ENCODE assay signal across 15 mouse cellular contexts in genomic region chr1:167187791-167188190, GRCm38 (mm10).
DNase-seq lines count a peak whose midpoint lies in the region; ATAC-seq and TF ChIP-seq lines count a peak whose summit lies in the region.
"Had no signal": no experiment of that assay in that cellular context is flagged by ENCODE, and none has a peak within 500 bp of the region (broad histone marks: within the 10 kb centered on the region; RNA-seq: fewer than 3 reads in every experiment).

No protein-coding gene starts in this region.

- H3K4me3 ChIP-seq in lung, postnatal 0 days (ENCODE audit: low read depth, low read length) = no peak overlapping the region
- H3K4me3 ChIP-seq in MEL (ENCODE audit: control insufficient read depth in 1 of 2, insufficient read depth in 1 of 2, low read depth in 2 of 2, low read length in 2 of 2) = no peak overlapping the region
- no peak overlapping the region for H3K4me3 ChIP-seq in embryonic facial prominence, embryonic 14.5 days (ENCODE audit: low read depth, low read length)
- H3K4me3 ChIP-seq: embryonic facial prominence, embryonic 13.5 days; forebrain, embryonic 15.5 days had no signal

- ATAC-seq in lung, postnatal 0 days = no peak
- no peak for ATAC-seq in embryonic facial prominence, embryonic 14.5 days (ENCODE audit: low read depth)
- ATAC-seq in CD4-positive, CD25-positive, alpha-beta regulatory T cell, adult 4 months = no peak
- ATAC-seq: forebrain, embryonic 15.5 days; inflammation-experienced regulatory T-cells, adult 6 months; liver, postnatal 0 days had no signal

- H3K36me3 ChIP-seq in lung, postnatal 0 days (ENCODE audit: insufficient read depth, low read length) = no peaks in the 10 kb centered on the region
- no peaks in the 10 kb centered on the region for H3K36me3 ChIP-seq in MEL (ENCODE audit: control insufficient read depth in 1 of 2, insufficient read depth in 2 of 2, low read length in 2 of 2)
- H3K36me3 ChIP-seq in embryonic facial prominence, embryonic 14.5 days (ENCODE audit: control insufficient read depth, insufficient read depth, low read length) = no peaks in the 10 kb centered on the region
- H3K36me3 ChIP-seq: embryonic facial prominence, embryonic 13.5 days; forebrain, embryonic 15.5 days had no signal

- no peaks in the 10 kb centered on the region for H3K9me3 ChIP-seq in lung, postnatal 0 days (ENCODE audit: low read length)
- no peaks in the 10 kb centered on the region for H3K9me3 ChIP-seq in MEL (replicated peaks; ENCODE audit: insufficient read depth, low read length)
- no peaks in the 10 kb centered on the region for H3K9me3 ChIP-seq in embryonic facial prominence, embryonic 14.5 days (ENCODE audit: control insufficient read depth, low read length)
- H3K9me3 ChIP-seq: embryonic facial prominence, embryonic 13.5 days; forebrain, embryonic 15.5 days had no signal

- no peak for TF ChIP-seq CTCF in lung, postnatal 0 days (IDR thresholded peaks at IDR 0.05)
- TF ChIP-seq CTCF in MEL (IDR thresholded peaks at IDR 0.05 in 2 of 3, conservative IDR thresholded peaks at IDR 0.05 in 1 of 3; ENCODE audit: control insufficient read depth in 1 of 3, insufficient read depth in 1 of 3, low read depth in 2 of 3, low read length in 3 of 3, poor library complexity in 1 of 3, severe bottlenecking in 1 of 3) = no peak

- H3K4me1 ChIP-seq in lung, postnatal 0 days (ENCODE audit: insufficient read depth, low read depth, low read length) = no peaks in the 10 kb centered on the region
- H3K4me1 ChIP-seq in MEL (ENCODE audit: control insufficient read depth in 1 of 2, insufficient read depth in 2 of 2, low read length in 2 of 2) = no peaks in the 10 kb centered on the region
- no peaks in the 10 kb centered on the region for H3K4me1 ChIP-seq in embryonic facial prominence, embryonic 14.5 days (ENCODE audit: control insufficient read depth, insufficient read depth, low read length)
- H3K4me1 ChIP-seq: embryonic facial prominence, embryonic 13.5 days had no signal

- no peaks in the 10 kb centered on the region for H3K27me3 ChIP-seq in lung, postnatal 0 days (replicated peaks; ENCODE audit: insufficient read depth, low read length)
- no peaks in the 10 kb centered on the region; a peak in 1 of 4 replicates for H3K27me3 ChIP-seq in MEL (ENCODE audit: control insufficient read depth in 1 of 2, insufficient read depth in 2 of 2, low read length in 2 of 2)
- no peaks in the 10 kb centered on the region for H3K27me3 ChIP-seq in embryonic facial prominence, embryonic 14.5 days (replicated peaks; ENCODE audit: control insufficient read depth, insufficient read depth, low read length)
- H3K27me3 ChIP-seq: embryonic facial prominence, embryonic 13.5 days; forebrain, embryonic 15.5 days had no signal

- no peak for TF ChIP-seq RAD21 in MEL (IDR thresholded peaks at IDR 0.05; ENCODE audit: low read depth, low read length)

- peak; percentile 15 for DNase-seq in adrenal gland, postnatal 25 days
- DNase-seq in adrenal gland, adult 2 months = no peak
- DNase-seq in lung, postnatal 0 days (ENCODE audit: low spot score) = peak; percentile 16
- DNase-seq in lung, postnatal 36 days = no peak
- DNase-seq in MEL (ENCODE audit: low read depth, low spot score) = peak; percentile 12
- DNase-seq in embryonic facial prominence, embryonic 14.5 days (ENCODE audit: low spot score) = peak; percentile 33
- DNase-seq in urinary bladder, postnatal 10 days (ENCODE audit: low spot score) = no peak
- DNase-seq: cerebellum, adult 18-20 months; liver, postnatal 0 days; midbrain, embryonic 14.5 days; thymus, adult 18-20 months had no signal

- H3K27ac ChIP-seq in lung, postnatal 0 days (ENCODE audit: low read length) = no peak overlapping the region
- H3K27ac ChIP-seq in MEL (ENCODE audit: control insufficient read depth, low read depth, low read length) = no peak overlapping the region
- H3K27ac ChIP-seq in embryonic facial prominence, embryonic 14.5 days (replicated peaks; ENCODE audit: low read depth, low read length) = no peak overlapping the region
- H3K27ac ChIP-seq: embryonic facial prominence, embryonic 13.5 days; forebrain, embryonic 15.5 days had no signal

- H3K9ac ChIP-seq in lung, postnatal 0 days (replicated peaks; ENCODE audit: low read depth) = no peak overlapping the region
- H3K9ac ChIP-seq in MEL (ENCODE audit: control insufficient read depth, low read depth, low read length, poor library complexity, severe bottlenecking) = no peak overlapping the region
- no peak overlapping the region for H3K9ac ChIP-seq in embryonic facial prominence, embryonic 14.5 days (ENCODE audit: low read depth, low read length)
- H3K9ac ChIP-seq: embryonic facial prominence, embryonic 13.5 days; forebrain, embryonic 15.5 days; liver, postnatal 0 days had no signal

- no peaks in the 10 kb centered on the region for H3K79me2 ChIP-seq in MEL (ENCODE audit: control insufficient read depth, insufficient read depth, low read length, poor library complexity)

- no peak overlapping the region for H3K4me2 ChIP-seq in lung, postnatal 0 days (replicated peaks; ENCODE audit: low read depth, low read length)
- no peak overlapping the region for H3K4me2 ChIP-seq in embryonic facial prominence, embryonic 14.5 days (ENCODE audit: low read depth, low read length)
- H3K4me2 ChIP-seq: embryonic facial prominence, embryonic 13.5 days; forebrain, embryonic 15.5 days had no signal

- 28% methylated on average over 5 of the region's 5 CpGs for WGBS in lung, postnatal 0 days
- 34% methylated on average over 5 of the region's 5 CpGs for WGBS in embryonic facial prominence, embryonic 14.5 days

- no peak for TF ChIP-seq POLR2A in MEL (IDR thresholded peaks at IDR 0.05; ENCODE audit: control insufficient read depth in 1 of 2, insufficient read depth in 1 of 2, low read depth in 1 of 2, low read length in 2 of 2, poor library complexity in 1 of 2)

- TF ChIP-seq EP300 in lung, postnatal 0 days (IDR thresholded peaks at IDR 0.05) = no peak
- TF ChIP-seq EP300 in MEL (IDR thresholded peaks at IDR 0.05; ENCODE audit: low read depth in 1 of 2, low read length in 2 of 2) = no peak

TF ChIP-seq in MEL, 35 proteins besides CTCF, POLR2A, EP300 and RAD21:
- TF ChIP-seq NRF1 (IDR thresholded peaks at IDR 0.05; ENCODE audit: insufficient read depth, low read depth, low read length, poor library complexity, severe bottlenecking) (no peak), MYC (IDR thresholded peaks at IDR 0.05; ENCODE audit: low read depth, low read length) (no peak), JUND (IDR thresholded peaks at IDR 0.05; ENCODE audit: low read depth, low read length) (no peak), ZMIZ1 (IDR thresholded peaks at IDR 0.05; ENCODE audit: low read depth, low read length) (no peak), RCOR1 (IDR thresholded peaks at IDR 0.05; ENCODE audit: low read depth, low read length) (no peak), ZNF384 (IDR thresholded peaks at IDR 0.05; ENCODE audit: low read depth, low read length) (no peak), USF1 (IDR thresholded peaks at IDR 0.05; ENCODE audit: low read depth, low read length) (no peak)

Comparison
In these comparisons a context has a peak if more than half of its experiments do, and no peak if none do; other contexts are left out.
1. DNase-seq: peak in adrenal gland, postnatal 25 days (single experiment), lung, postnatal 0 days (single experiment), MEL (single experiment) and embryonic facial prominence, embryonic 14.5 days (single experiment); none in adrenal gland, adult 2 months (single experiment), lung, postnatal 36 days (single experiment) and urinary bladder, postnatal 10 days (single experiment).